Mouse (Mus musculus) spleen, embryonic (tissue): Measurements from ENCODE around the gene Hspb11.

Source experiments
- CTCF ChIA-PET: fragments of 350-600 bp; sonication (Branson Sonifier 250); formaldehyde crosslinking; loops from one replicate; lab custom pipeline; 2022; lab: Charles Lee

Gene Hspb11

DNA sequence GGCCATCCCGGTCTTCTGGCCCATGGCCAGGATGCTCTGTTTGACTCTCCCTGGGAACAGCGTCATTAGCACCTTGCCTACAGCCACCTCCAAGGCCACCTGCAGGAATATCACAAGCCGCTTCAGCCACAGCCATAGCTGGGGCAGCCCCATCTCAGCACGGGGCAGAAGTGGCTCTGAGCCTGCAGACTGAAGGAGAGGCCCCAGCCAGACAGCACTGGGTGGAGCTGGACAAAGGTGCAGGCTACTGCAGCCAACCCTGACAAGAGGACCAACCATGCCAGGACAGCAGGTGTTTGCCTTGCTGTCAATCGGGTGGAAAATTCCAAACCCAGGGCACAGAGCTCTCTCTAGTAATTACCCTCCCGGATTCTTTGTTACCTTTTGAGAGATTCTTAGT lies 53.6 kb downstream of the Hspb11 start, which contains the start of gene Dio1:
TSS of gene Dio1 (minus strand) at position 204 of the 400 bp plus-strand sequence.
- CTCF ChIA-PET = no interaction called here

DNA sequence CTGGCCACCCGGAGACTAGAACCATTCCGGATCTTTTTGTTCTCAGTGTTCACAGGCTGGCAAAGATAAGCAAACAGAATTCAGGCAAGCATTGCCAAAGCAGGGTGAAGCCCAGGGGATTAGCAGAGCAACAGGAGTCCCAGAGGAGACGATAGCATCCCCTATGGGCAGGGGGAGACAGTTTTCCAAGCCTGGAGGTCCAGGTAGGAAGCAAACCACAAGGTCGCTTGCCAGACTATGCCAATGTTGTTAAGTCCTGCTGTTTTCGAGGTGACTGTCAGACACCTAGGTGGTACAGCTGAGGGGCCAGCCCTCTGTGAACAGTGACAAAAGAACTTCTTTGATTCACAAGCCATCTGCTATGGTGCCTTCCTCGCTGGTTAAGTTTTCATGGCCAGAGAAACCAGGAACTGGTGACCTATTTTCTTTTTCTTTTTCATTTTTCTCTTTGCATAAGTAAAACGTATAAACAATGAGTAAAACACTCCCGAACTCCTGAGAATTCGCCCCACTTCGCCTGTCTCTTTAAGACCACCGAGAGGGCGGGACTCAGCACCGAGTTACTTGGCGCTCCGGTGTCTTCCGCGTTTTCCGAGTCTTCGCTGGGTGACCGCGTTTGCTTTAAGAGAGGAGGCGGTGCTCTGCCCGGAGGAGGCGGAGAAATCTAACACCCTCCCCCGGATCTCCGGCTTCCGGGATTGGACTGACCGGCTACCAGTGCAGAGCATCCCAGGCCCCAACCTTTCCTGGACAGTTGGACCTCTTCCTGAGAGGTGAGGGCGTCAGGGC lies 60.5 kb downstream of the Hspb11 start, which contains the start of gene Yipf1:
TSS of gene Yipf1 (plus strand) at position 674 of the 789 bp plus-strand sequence.
- CTCF ChIA-PET = interaction anchor here (1.0 kb wide), 1 partner anchor 404 kb away, joined by 3 read pairs; no protein-coding TSS in a partner anchor

DNA sequence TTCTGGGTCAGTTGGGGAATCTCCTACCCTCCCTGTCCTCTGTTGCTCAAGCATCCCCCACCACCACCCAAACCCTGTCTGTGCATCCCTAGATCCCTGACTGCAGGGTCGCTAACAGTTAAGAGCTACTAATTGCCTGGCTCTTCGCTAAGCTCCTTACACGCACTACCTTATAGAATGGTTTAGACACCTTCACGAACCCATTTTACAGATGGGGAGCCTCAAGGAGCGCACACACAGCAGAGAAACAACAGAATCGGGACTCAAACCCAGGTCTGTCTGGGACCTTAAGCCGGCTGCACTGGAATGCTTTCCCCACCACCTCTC lies 61.0 kb downstream of the Hspb11 start:
- CTCF ChIA-PET = no interaction called here

DNA sequence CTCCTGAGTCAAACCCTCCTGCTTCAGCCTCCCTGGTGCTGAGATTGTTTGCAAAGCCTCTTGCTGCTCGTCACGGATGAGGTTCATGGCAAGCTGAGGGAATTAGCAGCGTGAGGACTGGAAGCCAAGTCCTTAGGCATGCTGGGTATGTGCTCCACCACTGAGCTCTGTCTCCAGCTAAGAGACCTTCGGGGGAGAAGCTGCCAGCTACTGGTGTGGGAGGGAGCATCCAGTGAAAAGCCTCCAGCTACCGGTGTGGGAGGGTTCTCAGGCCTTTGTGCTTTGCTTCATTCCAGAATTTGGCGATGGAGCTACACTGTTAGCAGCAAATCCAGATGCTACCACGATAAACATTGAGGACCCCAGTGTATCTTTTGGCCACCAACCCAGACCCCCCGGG lies 65.3 kb downstream of the Hspb11 start:
- CTCF ChIA-PET = interaction anchor here (0.7 kb wide), 1 partner anchor 12 kb away, joined by 3 read pairs; no protein-coding TSS in a partner anchor

DNA sequence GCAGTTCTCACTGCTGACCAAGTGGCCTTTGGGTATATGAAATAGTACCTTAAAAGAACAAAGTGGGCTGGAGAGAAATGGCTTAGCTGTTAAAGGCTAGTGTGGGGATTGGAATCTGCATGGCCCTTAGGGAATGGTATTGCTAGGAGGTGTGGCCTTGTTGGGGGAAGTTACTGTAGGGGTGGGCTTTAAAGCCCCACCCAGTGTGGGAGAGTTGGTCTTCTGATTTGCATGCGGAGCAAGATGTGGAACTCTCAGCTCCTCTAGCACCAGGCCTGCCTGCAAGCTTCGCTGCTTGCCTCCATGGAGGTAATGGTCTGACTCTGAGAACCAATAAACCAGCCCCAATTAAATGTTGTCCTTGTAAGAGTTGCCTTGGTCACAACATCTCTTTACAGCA lies 67.6 kb downstream of the Hspb11 start:
- CTCF ChIA-PET = no interaction called here

DNA sequence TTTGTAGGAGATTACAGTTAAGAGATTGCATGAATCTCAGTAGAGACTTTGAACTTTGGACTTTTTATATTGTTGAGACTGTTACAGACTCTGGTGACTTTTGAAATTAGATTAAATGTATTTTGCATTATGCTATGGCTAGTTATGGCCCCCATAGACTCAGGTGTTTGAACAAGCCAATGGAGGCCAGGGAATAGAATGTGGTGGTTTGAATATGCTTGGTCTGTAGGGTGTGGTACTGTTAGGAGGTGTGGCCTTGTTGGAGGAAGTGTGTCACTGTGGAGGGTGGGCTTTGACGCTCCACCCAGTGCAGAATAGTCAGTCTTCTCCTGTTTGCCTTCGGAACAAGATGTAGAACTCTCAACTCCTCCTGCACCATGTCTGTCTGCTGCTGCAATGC lies 69.7 kb downstream of the Hspb11 start:
- CTCF ChIA-PET = no interaction called here

DNA sequence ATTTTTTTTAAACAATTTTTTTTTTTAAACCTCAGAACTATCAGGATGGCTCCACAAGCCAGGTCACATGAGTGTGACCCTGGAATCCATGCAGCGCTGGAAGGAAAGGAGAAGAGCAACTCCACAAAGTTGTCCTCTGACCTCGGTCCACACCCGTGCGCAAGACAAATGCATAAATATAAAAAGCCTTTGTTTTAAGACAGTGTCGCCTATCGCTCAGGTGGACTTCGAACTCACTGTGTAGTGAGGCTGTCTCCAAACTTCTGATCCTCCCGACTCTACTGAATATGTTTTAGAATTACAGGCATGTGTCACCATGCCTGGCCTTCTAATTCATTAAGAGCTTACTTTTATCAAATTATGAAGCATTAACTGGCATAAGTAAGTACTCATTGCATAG lies 75.1 kb downstream of the Hspb11 start:
- CTCF ChIA-PET = no interaction called here
